Mouse (Mus musculus): ENCODE measurements around the gene Gramd4. TPM values are rescaled to one million over a fixed set of nuclear protein-coding genes. Genes with fewer than 3 reads are reported as not detected.

Gramd4 gene
- 29.1 and 31.3 TPM in 2 replicates for polyA plus RNA-seq (2016; fragmentation: Nextera tagmentation; extraction: Ambion mirVana)

- Histone ChIP-seq H3K4me1 (peaks cover 42% of the 10 kb centered on the region), H3K36me3 (no peaks in the 10 kb centered on the region), H3K9me3 (no peaks in the 10 kb centered on the region), H3K27me3 (peaks cover 18% of the 10 kb centered on the region), H3K4me2 (replicated peaks) (peak within 1 kb of the TSS; percentile 83), H3K27ac (replicated peaks) (peak within 1 kb of the TSS; percentile 81), H3K4me3 (peak within 1 kb of the TSS; percentile 89), H3K9ac (replicated peaks) (peak within 1 kb of the TSS; percentile 93)
- 23% methylated on average over 6 of the region's 6 CpGs for WGBS
- no peak for ATAC-seq (ENCODE audit: low FRiP score, low read depth)
Measured at GRCm38 (mm10) chr15:86057413-86057812, at the start of gene Gramd4. TSS of gene Gramd4 (plus strand) at chr15:86057695.

- 0 out of 2 replicates have a peak overlapping the region, but pooled peaks have one; percentile 25 for H3K27ac ChIP-seq (replicated peaks)
- H3K27me3 ChIP-seq: peaks cover 31% of the 10 kb centered on the region
- H3K9ac ChIP-seq (replicated peaks): no peak overlapping the region
- no peaks in the 10 kb centered on the region for H3K36me3 ChIP-seq
- no peaks in the 10 kb centered on the region for H3K9me3 ChIP-seq
- H3K4me3 ChIP-seq: no peak overlapping the region
- peaks cover 27% of the 10 kb centered on the region for H3K4me1 ChIP-seq
- WGBS: 16% methylated on average over 2 of the region's 2 CpGs
- ATAC-seq (ENCODE audit: low FRiP score, low read depth): peak; percentile 47; the same call in 1 of the 2 replicates
- no peak overlapping the region for H3K4me2 ChIP-seq (replicated peaks)
Measured at GRCm38 (mm10) chr15:86013130-86013529, 44.4 kb upstream of the Gramd4 start.

GRCm38 (mm10) chr15:86013656-86014055 is 43.8 kb upstream of the Gramd4 start:
- Histone ChIP-seq H3K36me3 (0 out of 2 replicates have a peak, but pooled peaks cover 2% of the 10 kb centered on the region), H3K4me2 (replicated peaks) (peak overlapping the region; percentile 9; the same call in 1 of the 2 replicates), H3K4me3 (no peak overlapping the region), H3K27me3 (peaks cover 28% of the 10 kb centered on the region), H3K9ac (replicated peaks) (no peak overlapping the region), H3K4me1 (peaks cover 27% of the 10 kb centered on the region), H3K27ac (replicated peaks) (peak overlapping the region; percentile 39; the same call in 1 of the 2 replicates), H3K9me3 (no peaks in the 10 kb centered on the region)
- WGBS: 22% methylated on average over 10 of the region's 10 CpGs
- ATAC-seq (ENCODE audit: low FRiP score, low read depth): peak; percentile 38; the same call in 1 of the 2 replicates

DNA sequence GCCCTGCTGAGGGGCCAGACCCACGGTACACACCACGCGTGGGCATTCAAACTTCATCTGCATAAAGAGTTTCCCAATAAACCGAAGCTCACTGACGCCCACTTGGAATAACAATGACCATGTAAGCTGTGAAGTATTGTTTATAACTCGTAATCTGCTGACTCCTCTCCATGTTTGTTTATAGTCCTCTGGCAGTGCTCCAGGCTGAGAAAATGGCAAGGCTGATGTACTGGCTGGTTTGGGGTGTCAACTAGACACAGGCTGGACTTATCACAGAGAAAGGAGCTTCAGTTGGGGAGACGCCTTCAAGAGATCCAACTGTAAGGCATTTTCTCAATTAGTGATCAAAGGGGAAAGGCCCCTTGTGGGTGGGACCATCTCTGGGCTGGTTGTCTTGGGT is 42.5 kb upstream of the Gramd4 start:
- H3K27me3 ChIP-seq: peaks cover 24% of the 10 kb centered on the region
- no peak overlapping the region for H3K4me2 ChIP-seq (replicated peaks)
- no peak for ATAC-seq (ENCODE audit: low FRiP score, low read depth)
- peaks cover 24% of the 10 kb centered on the region for H3K4me1 ChIP-seq
- WGBS: 80% methylated on average over 7 of the region's 7 CpGs
- no peak overlapping the region for H3K27ac ChIP-seq (replicated peaks)
- H3K36me3 ChIP-seq: 0 out of 2 replicates have a peak, but pooled peaks cover 8% of the 10 kb centered on the region
- H3K9me3 ChIP-seq: no peaks in the 10 kb centered on the region
- no peak overlapping the region for H3K9ac ChIP-seq (replicated peaks)
- H3K4me3 ChIP-seq: no peak overlapping the region

DNA sequence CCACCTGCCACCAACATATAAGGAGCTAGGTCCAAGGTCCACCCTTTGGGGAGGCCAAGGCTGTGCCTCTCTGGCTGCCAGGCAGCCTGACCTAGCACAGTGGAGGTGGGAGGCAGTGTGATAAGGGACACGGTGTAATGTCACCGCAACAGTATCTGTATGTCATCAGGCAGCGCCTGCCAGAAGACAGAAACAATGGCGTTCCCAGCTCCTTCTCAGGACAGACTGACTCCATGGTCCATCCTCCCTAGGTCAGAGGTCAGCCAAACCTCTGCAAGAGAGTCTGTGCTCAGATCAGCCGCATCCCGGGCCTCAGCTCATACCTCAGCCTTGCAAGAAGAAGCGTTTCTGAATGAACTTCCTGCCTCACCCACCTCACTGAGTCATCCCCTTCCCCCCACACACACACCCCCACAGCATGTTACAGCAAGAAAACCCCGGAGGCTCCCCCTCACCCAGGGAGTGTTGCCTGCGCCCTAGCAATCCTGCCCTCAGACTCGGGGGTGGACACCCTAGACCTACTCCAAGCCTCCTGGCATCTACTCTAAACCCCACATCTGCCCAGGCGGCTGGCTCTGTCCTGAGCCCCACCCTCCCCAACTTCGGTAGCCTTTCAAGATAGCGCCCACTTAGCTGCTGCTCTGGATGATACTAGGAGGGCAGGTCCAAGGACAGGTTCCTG is 41.5 kb upstream of the Gramd4 start:
- Histone ChIP-seq H3K9me3 (no peaks in the 10 kb centered on the region), H3K36me3 (0 out of 2 replicates have a peak, but pooled peaks cover 8% of the 10 kb centered on the region), H3K27ac (replicated peaks) (no peak overlapping the region), H3K4me3 (no peak overlapping the region), H3K4me1 (peaks cover 22% of the 10 kb centered on the region), H3K4me2 (replicated peaks) (no peak overlapping the region), H3K27me3 (peaks cover 18% of the 10 kb centered on the region), H3K9ac (replicated peaks) (no peak overlapping the region)
- 65% methylated on average over 13 of the region's 13 CpGs for WGBS
- ATAC-seq (ENCODE audit: low FRiP score, low read depth): no peak

- 92% methylated on average over 6 of the region's 6 CpGs for WGBS
- Histone ChIP-seq H3K9me3 (no peaks in the 10 kb centered on the region), H3K4me2 (replicated peaks) (no peak overlapping the region), H3K4me3 (no peak overlapping the region), H3K4me1 (peaks cover 22% of the 10 kb centered on the region), H3K27me3 (peaks cover 5% of the 10 kb centered on the region), H3K27ac (replicated peaks) (no peak overlapping the region), H3K9ac (replicated peaks) (no peak overlapping the region), H3K36me3 (0 out of 2 replicates have a peak, but pooled peaks cover 8% of the 10 kb centered on the region)
- ATAC-seq (ENCODE audit: low FRiP score, low read depth): no peak
Measured at GRCm38 (mm10) chr15:86017336-86017735, 40.2 kb upstream of the Gramd4 start.

GRCm38 (mm10) chr15:86018753-86019512 is 38.6 kb upstream of the Gramd4 start:
- Histone ChIP-seq H3K36me3 (0 out of 2 replicates have a peak, but pooled peaks cover 8% of the 10 kb centered on the region), H3K27ac (replicated peaks) (no peak overlapping the region), H3K4me2 (replicated peaks) (no peak overlapping the region), H3K4me3 (no peak overlapping the region), H3K9me3 (no peaks in the 10 kb centered on the region), H3K27me3 (no peaks in the 10 kb centered on the region; the same call in 1 of the 2 replicates), H3K4me1 (peaks cover 7% of the 10 kb centered on the region), H3K9ac (replicated peaks) (no peak overlapping the region)
- WGBS: 98% methylated on average over 5 of the region's 5 CpGs
- no peak for ATAC-seq (ENCODE audit: low FRiP score, low read depth)

GRCm38 (mm10) chr15:86020008-86020407 is 37.5 kb upstream of the Gramd4 start:
- Histone ChIP-seq H3K4me3 (no peak overlapping the region), H3K9me3 (no peaks in the 10 kb centered on the region), H3K9ac (replicated peaks) (no peak overlapping the region), H3K36me3 (0 out of 2 replicates have a peak, but pooled peaks cover 8% of the 10 kb centered on the region), H3K4me2 (replicated peaks) (no peak overlapping the region), H3K4me1 (peaks cover under 1% of the 10 kb centered on the region; the same call in 1 of the 2 replicates), H3K27me3 (no peaks in the 10 kb centered on the region; the same call in 1 of the 2 replicates), H3K27ac (replicated peaks) (no peak overlapping the region)
- 89% methylated on average over 8 of the region's 8 CpGs for WGBS
- no peak for ATAC-seq (ENCODE audit: low FRiP score, low read depth)

DNA sequence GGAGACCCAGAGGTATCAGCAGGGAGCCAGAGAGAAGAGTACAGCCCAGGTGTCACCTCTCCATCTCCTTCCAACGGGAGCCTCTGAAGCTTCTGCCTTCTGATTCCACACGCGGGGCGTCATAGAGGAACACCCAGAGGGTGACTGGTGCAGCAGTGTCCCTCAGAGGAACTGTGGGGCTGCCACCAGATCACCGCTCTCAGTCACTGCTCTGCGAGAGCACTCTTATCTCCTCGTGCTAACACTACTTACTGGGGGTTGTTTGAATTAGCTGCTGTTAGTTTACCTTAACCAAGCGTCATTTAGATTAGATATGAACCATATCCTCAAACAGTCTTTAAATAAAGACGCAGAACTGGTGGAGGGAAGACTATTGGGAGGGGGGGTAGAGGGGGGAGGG is 36.2 kb upstream of the Gramd4 start:
- Histone ChIP-seq H3K9me3 (no peaks in the 10 kb centered on the region), H3K9ac (replicated peaks) (no peak overlapping the region), H3K27me3 (no peaks in the 10 kb centered on the region), H3K36me3 (0 out of 2 replicates have a peak, but pooled peaks cover 8% of the 10 kb centered on the region), H3K4me1 (no peaks in the 10 kb centered on the region), H3K4me3 (no peak overlapping the region), H3K4me2 (replicated peaks) (no peak overlapping the region), H3K27ac (replicated peaks) (no peak overlapping the region)
- 81% methylated on average over 9 of the region's 9 CpGs for WGBS
- no peak for ATAC-seq (ENCODE audit: low FRiP score, low read depth)

DNA sequence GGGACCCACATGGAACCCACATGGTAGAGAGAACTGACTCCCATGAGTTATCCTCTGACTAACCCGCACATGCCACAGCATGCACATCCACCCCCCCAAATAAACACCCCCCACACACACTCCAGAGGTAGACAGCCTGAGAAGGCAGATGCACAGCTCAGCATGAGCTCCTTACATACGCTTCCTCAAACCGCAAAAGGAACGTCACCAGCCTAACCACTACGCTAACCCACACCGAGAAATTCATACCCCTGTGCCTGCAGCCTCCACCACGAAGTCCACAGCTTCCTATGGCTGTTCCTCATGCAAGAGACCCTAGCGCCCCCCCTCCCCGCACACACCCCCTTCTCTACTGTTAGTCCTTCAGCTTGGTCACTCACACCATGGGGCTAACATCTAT is 35.5 kb upstream of the Gramd4 start:
- Histone ChIP-seq H3K9me3 (no peaks in the 10 kb centered on the region), H3K4me1 (no peaks in the 10 kb centered on the region), H3K4me3 (no peak overlapping the region), H3K27ac (replicated peaks) (no peak overlapping the region), H3K27me3 (no peaks in the 10 kb centered on the region), H3K36me3 (0 out of 2 replicates have a peak, but pooled peaks cover 8% of the 10 kb centered on the region), H3K4me2 (replicated peaks) (no peak overlapping the region), H3K9ac (replicated peaks) (no peak overlapping the region)
- ATAC-seq (ENCODE audit: low FRiP score, low read depth): no peak
- WGBS: 84% methylated on average over 9 of the region's 9 CpGs

- peaks cover 31% of the 10 kb centered on the region for H3K36me3 ChIP-seq
Measured at GRCm38 (mm10) chr15:86027871-86028270, 29.6 kb upstream of the Gramd4 start.

DNA sequence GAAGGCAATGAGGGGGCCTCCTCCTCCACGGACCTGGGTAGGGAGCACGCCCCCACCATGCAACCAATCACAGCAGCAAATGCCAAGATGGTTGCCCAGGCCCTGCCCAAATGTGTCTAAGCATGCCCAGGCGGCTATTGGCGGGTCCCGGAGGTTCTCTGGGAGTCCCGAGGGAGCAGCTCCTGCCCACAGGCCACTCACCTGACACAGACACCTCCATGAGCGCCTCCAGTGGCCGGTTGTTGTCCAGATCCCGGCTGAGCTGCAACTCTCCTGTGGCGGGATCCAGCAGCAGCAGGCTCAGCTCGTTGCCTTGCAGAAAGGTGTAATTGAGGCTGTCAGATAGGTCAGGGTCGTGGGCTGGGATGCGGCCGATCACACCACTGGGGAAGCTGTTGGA is 27.5 kb upstream of the Gramd4 start:
- ATAC-seq (ENCODE audit: low FRiP score, low read depth): no peak
- 82% methylated on average over 14 of the region's 14 CpGs for WGBS
- Histone ChIP-seq H3K9me3 (peaks cover 24% of the 10 kb centered on the region; the same call in 1 of the 2 replicates), H3K9ac (replicated peaks) (no peak overlapping the region), H3K4me3 (no peak overlapping the region), H3K36me3 (peaks cover 31% of the 10 kb centered on the region), H3K27me3 (peaks cover 37% of the 10 kb centered on the region), H3K4me1 (peaks cover 46% of the 10 kb centered on the region), H3K4me2 (replicated peaks) (peak overlapping the region; percentile 14; the same call in 1 of the 2 replicates), H3K27ac (replicated peaks) (no peak overlapping the region)

More at GRCm38 (mm10) chr15:86027871-86028270, 29.6 kb upstream of the Gramd4 start:
- ATAC-seq (ENCODE audit: low FRiP score, low read depth): no peak
- Histone ChIP-seq H3K9ac (replicated peaks) (no peak overlapping the region), H3K4me2 (replicated peaks) (no peak overlapping the region), H3K27ac (replicated peaks) (no peak overlapping the region), H3K4me1 (peaks cover 25% of the 10 kb centered on the region), H3K4me3 (no peak overlapping the region), H3K9me3 (peaks cover 24% of the 10 kb centered on the region; the same call in 1 of the 2 replicates), H3K27me3 (peaks cover 16% of the 10 kb centered on the region)
- 68% methylated on average over 8 of the region's 8 CpGs for WGBS

Measured in midbrain, embryonic 12.5 days (tissue).